Mouse (Mus musculus): Measurements from ENCODE around the gene Col17a1. TPM values are rescaled to one million over a fixed set of nuclear protein-coding genes. Genes with fewer than 3 reads are reported as not detected.

Col17a1 gene
- polyA plus RNA-seq, 1 experiment = 20.2 TPM

DNA sequence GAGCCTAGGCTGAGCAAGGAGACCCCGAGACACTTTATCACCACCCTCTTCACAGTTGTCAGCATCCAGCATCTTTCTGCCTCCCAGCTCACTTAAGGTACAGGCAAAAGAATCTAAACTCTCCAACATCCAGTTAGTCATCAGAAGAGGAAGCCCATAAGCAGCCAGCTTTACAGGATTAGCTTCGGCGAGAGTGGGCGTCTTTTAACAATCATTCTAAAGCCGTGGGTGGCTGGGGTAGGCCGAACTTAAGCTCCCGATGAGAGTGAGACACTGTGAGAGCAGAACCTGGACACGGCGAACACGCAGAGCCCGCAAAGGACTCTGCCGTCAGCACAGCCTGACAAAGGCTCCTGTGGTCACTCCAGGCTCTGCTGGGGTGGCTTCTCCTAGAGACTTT, 13.2 kb downstream of the Col17a1 start:
- 85% methylated on average over 12 of the region's 12 CpGs for WGBS
- no peak overlapping the region for H3K4me3 ChIP-seq (replicated peaks; ENCODE audit: extremely low read depth, low read depth, low read length)
- no peak for DNase-seq

DNA sequence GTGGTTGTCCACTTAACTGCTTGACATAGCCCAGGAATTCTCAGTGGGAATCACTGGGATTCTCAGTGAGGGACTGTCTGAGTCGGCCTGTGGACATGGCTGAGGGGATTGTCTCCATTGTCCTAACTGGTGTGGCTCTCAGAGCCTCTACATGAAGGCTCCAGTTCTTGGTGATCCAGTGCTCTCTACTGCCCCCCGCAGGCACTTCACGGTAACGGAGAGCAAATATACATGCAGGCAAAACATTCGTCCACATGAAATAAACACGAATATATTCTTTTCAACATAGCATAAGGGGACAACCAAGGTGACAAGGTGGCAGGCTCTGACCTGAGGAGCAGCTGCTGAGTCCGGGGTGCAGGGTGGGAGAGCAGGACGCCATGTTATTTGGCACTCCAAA, 17.5 kb downstream of the Col17a1 start:
- TF ChIP-seq POLR2A (IDR thresholded peaks at IDR 0.05; ENCODE audit: borderline replicate concordance, extremely low read depth, low read depth, low read length) = no peak
- TF ChIP-seq CTCF (IDR thresholded peaks at IDR 0.05; ENCODE audit: insufficient read depth, low read length) = peak; percentile 77
- peak; percentile 46 for DNase-seq
- H3K4me1 ChIP-seq (ENCODE audit: control insufficient read depth, insufficient read depth, low read length) = no peaks in the 10 kb centered on the region
- no peak overlapping the region for H3K4me3 ChIP-seq (replicated peaks; ENCODE audit: extremely low read depth, low read depth, low read length)
- 41% methylated on average over 8 of the region's 8 CpGs for whole genome bisulfite sequencing

More for the DNA sequence above, 13.2 kb downstream of the Col17a1 start:
- H3K4me1 ChIP-seq (ENCODE audit: control insufficient read depth, insufficient read depth, low read length) = no peaks in the 10 kb centered on the region
- TF ChIP-seq POLR2A (IDR thresholded peaks at IDR 0.05; ENCODE audit: borderline replicate concordance, extremely low read depth, low read depth, low read length) (no peak), CTCF (IDR thresholded peaks at IDR 0.05; ENCODE audit: insufficient read depth, low read length) (no peak)

GRCm38 (mm10) chr19:47668399-47668798, 23.5 kb downstream of the Col17a1 start:
- TF ChIP-seq POLR2A (IDR thresholded peaks at IDR 0.05; ENCODE audit: borderline replicate concordance, extremely low read depth, low read depth, low read length) = no peak
- TF ChIP-seq CTCF (IDR thresholded peaks at IDR 0.05; ENCODE audit: insufficient read depth, low read length) = no peak
- 66% methylated on average over 9 of the region's 9 CpGs for WGBS
- no peak overlapping the region for H3K4me3 ChIP-seq (replicated peaks; ENCODE audit: extremely low read depth, low read depth, low read length)
- no peak for DNase-seq
- peaks cover 4% of the 10 kb centered on the region; the same call in 1 of the 2 replicates for H3K4me1 ChIP-seq (ENCODE audit: control insufficient read depth, insufficient read depth, low read length)

DNA sequence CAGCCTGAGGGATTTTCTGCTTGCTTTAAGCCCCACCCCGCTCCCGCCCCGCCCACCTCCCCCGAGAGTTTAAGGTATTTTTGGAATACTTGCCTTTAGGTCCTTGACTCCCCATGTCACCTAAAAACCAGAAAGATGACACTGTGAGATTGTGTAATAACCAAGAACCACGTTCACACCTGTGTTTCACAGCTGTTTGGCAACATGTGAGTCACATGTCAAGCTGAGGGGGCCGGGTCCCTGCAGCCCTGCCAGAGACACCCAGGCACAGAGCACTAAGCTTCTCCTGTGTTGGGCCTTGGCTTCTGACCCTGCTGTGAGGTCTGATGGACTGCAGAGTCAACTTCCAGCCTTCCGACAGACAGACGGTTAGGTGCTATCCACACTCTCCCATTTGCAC, 24.3 kb downstream of the Col17a1 start:
- no peak for DNase-seq
- 61% methylated on average over 8 of the region's 8 CpGs for WGBS
- H3K4me3 ChIP-seq (replicated peaks; ENCODE audit: extremely low read depth, low read depth, low read length) = no peak overlapping the region
- TF ChIP-seq POLR2A (IDR thresholded peaks at IDR 0.05; ENCODE audit: borderline replicate concordance, extremely low read depth, low read depth, low read length) (no peak), CTCF (IDR thresholded peaks at IDR 0.05; ENCODE audit: insufficient read depth, low read length) (no peak)
- peaks cover 4% of the 10 kb centered on the region; the same call in 1 of the 2 replicates for H3K4me1 ChIP-seq (ENCODE audit: control insufficient read depth, insufficient read depth, low read length)

DNA sequence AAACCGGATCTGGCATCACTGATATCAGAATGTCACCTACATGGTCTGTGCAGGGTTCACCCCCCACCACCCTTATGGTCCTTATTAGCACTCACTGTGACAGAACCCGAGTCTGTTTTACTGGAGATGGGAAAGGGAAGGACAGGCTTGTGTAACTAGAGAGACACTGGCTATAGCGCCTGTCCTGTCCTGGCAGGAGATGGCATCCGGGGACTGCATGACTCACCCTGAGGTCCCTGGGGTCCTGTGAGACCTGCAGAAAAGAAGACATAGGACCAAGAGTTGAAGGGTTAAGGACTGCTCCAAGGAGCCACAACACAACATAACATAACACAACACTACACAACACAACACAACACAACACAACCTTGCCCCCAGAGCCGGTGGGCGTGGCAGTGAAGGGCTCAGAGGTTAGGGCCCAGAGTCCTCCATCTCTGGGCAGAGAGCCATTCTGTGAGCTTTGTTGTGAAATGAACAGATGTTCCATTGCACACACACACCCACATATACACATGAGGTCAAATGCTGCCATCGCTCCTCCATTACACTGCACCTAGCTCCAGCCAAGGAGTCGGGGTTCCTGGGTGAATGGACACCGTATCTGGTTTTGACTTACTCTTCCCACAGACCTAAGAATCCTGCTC, 32.0 kb downstream of the Col17a1 start:
- 70% methylated on average over 9 of the region's 9 CpGs for WGBS
- no peak for DNase-seq
- Histone ChIP-seq H3K4me3 (replicated peaks; ENCODE audit: extremely low read depth, low read depth, low read length) (no peak overlapping the region), H3K4me1 (ENCODE audit: control insufficient read depth, insufficient read depth, low read length) (no peaks in the 10 kb centered on the region)
- no peak for TF ChIP-seq POLR2A (IDR thresholded peaks at IDR 0.05; ENCODE audit: borderline replicate concordance, extremely low read depth, low read depth, low read length)

GRCm38 (mm10) chr19:47658914-47659535, 32.9 kb downstream of the Col17a1 start:
- Histone ChIP-seq H3K4me3 (replicated peaks; ENCODE audit: extremely low read depth, low read depth, low read length) (no peak overlapping the region), H3K4me1 (ENCODE audit: control insufficient read depth, insufficient read depth, low read length) (no peaks in the 10 kb centered on the region)
- peak; percentile 83 for TF ChIP-seq CTCF (IDR thresholded peaks at IDR 0.05; ENCODE audit: insufficient read depth, low read length)
- TF ChIP-seq POLR2A (IDR thresholded peaks at IDR 0.05; ENCODE audit: borderline replicate concordance, extremely low read depth, low read depth, low read length) = no peak
- DNase-seq = peak; percentile 24
- WGBS = 11% methylated on average over 5 of the region's 5 CpGs

DNA sequence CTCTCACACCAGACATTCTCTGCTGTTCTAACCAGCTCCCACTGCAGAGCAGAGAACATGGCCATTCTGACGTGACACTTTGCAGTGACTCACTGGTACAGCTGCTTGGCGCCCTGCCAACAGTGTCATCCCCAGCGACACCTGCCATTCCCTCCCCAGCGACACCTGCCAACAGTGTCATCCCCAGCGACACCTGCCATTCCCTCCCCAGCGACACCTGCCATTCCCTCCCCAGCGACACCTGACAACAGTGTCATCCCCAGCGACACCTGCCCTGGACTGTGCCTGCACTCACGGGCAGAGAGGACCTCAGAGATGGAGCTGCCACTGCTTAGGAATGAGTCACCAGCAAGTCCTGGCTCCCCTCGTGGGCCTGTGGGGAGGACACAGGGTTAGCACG, 37.0 kb downstream of the Col17a1 start:
- TF ChIP-seq POLR2A (IDR thresholded peaks at IDR 0.05; ENCODE audit: borderline replicate concordance, extremely low read depth, low read depth, low read length) (no peak), CTCF (IDR thresholded peaks at IDR 0.05; ENCODE audit: insufficient read depth, low read length) (no peak)
- DNase-seq = no peak
- Histone ChIP-seq H3K4me3 (replicated peaks; ENCODE audit: extremely low read depth, low read depth, low read length) (no peak overlapping the region), H3K4me1 (ENCODE audit: control insufficient read depth, insufficient read depth, low read length) (no peaks in the 10 kb centered on the region)
- WGBS = 62% methylated on average over 11 of the region's 11 CpGs

GRCm38 (mm10) chr19:47653173-47653572, 38.7 kb downstream of the Col17a1 start:
- WGBS = 67% methylated on average over 8 of the region's 8 CpGs
- no peak for DNase-seq
- H3K4me3 ChIP-seq (replicated peaks; ENCODE audit: extremely low read depth, low read depth, low read length) = no peak overlapping the region
- no peaks in the 10 kb centered on the region for H3K4me1 ChIP-seq (ENCODE audit: control insufficient read depth, insufficient read depth, low read length)
- TF ChIP-seq POLR2A (IDR thresholded peaks at IDR 0.05; ENCODE audit: borderline replicate concordance, extremely low read depth, low read depth, low read length) (no peak), CTCF (IDR thresholded peaks at IDR 0.05; ENCODE audit: insufficient read depth, low read length) (no peak)

- no peak for TF ChIP-seq POLR2A (IDR thresholded peaks at IDR 0.05; ENCODE audit: borderline replicate concordance, extremely low read depth, low read depth, low read length)
- no peak for TF ChIP-seq CTCF (IDR thresholded peaks at IDR 0.05; ENCODE audit: insufficient read depth, low read length)
- Histone ChIP-seq H3K4me1 (ENCODE audit: control insufficient read depth, insufficient read depth, low read length) (no peaks in the 10 kb centered on the region), H3K4me3 (replicated peaks; ENCODE audit: extremely low read depth, low read depth, low read length) (no peak overlapping the region)
- no peak for DNase-seq
- WGBS = 64% methylated on average over 8 of the region's 8 CpGs
Measured at GRCm38 (mm10) chr19:47652255-47652654, 39.6 kb downstream of the Col17a1 start.

DNA sequence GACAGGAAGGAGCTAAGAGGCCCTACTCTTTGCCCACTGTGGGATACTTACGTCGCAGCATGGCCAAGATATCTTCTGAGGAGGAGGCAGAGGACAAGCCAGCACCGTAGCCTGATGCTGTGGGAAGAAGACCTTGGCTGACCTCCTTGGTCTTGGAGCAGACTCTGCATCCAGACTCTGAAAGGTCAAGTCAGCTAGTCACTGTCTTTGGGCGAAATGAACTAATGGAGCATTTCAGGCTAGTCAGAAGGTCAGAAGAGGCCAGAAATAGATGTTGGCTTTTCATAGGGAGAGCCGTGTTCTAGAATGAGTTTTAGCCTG, 40.8 kb downstream of the Col17a1 start:
- Histone ChIP-seq H3K4me3 (replicated peaks; ENCODE audit: extremely low read depth, low read depth, low read length) (no peak overlapping the region), H3K4me1 (ENCODE audit: control insufficient read depth, insufficient read depth, low read length) (no peaks in the 10 kb centered on the region)
- TF ChIP-seq POLR2A (IDR thresholded peaks at IDR 0.05; ENCODE audit: borderline replicate concordance, extremely low read depth, low read depth, low read length) (no peak), CTCF (IDR thresholded peaks at IDR 0.05; ENCODE audit: insufficient read depth, low read length) (no peak)
- 59% methylated on average over 5 of the region's 5 CpGs for WGBS
- no peak for DNase-seq
